Mouse (Mus musculus): Measurements from ENCODE around the gene Arhgap24. TPM values are rescaled to one million over a fixed set of nuclear protein-coding genes. Genes with fewer than 3 reads are reported as not detected.
"Not testable (repeated sequence)": the region's sequence is repeated elsewhere in the genome, so short reads cannot be mapped to it uniquely, and the experiment has no call there.

Gene Arhgap24
- polyA plus RNA-seq, 1 experiment from 2014 or later = 3.2 TPM

DNA sequence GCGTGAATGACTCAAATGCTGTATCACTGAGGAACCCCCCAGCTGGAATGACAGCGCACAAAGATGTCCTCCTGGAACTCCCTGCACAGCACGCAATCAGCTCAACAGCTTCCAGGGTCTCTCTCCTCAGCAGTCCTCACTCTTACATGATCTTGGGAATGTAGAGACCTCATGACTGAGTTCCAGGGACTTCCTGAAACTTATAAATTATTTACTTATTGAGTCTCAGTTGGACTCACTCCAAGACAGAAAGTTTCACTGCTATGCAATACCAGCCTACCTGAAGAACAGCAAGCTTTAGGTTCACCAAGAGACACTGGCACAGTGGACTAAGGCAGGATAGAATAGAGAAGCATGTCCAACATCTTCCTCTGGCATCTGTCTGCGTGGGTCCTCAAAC is 417.1 kb downstream of the Arhgap24 start:
- Histone ChIP-seq H3K4me1 (replicated peaks) (no peaks in the 10 kb centered on the region), H3K27ac (replicated peaks) (no peak overlapping the region), H3K4me3 (replicated peaks) (no peak overlapping the region), H3K36me3 (replicated peaks) (no peaks in the 10 kb centered on the region), H3K4me2 (no peak overlapping the region), H3K9ac (no peak overlapping the region), H3K27me3 (no peaks in the 10 kb centered on the region), H3K9me3 (replicated peaks) (no peaks in the 10 kb centered on the region)
- ATAC-seq (ENCODE audit: insufficient read depth) = no peak
- WGBS (ENCODE audit: insufficient replicate concordance) = 73% methylated on average over 4 of the region's 4 CpGs

DNA sequence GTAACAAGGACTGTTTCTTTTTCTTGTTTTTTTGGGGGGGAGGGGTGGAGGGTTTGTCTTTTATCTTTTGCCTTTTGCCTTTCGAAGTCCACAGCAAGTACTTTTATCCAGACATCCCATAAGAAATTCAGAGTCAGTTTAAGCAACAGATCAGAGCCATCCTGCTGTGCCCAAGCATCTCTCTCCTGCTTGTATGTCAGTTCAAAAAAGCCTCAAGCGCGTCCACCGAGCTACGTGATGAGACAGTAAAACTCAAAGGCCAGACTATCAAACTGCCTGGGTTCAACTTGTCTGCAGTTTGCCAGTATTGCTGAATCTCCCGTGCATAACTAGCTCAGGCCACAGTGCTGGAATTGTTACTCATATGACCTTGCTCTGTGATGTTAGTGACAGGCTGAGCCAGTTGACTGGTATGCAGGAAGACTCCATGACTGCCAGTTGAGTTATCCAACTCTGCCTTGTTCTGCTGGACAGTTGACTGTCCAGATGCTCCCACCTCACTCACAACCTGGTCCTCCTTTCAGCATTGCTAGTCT is 418.6 kb downstream of the Arhgap24 start:
- H3K36me3 ChIP-seq (replicated peaks) = no peaks in the 10 kb centered on the region
- H3K4me2 ChIP-seq = no peak overlapping the region
- H3K9me3 ChIP-seq (replicated peaks) = no peaks in the 10 kb centered on the region
- 62% methylated on average over 6 of the region's 6 CpGs for WGBS (ENCODE audit: insufficient replicate concordance)
- H3K27ac ChIP-seq (replicated peaks) = no peak overlapping the region
- H3K27me3 ChIP-seq = no peaks in the 10 kb centered on the region
- H3K9ac ChIP-seq = no peak overlapping the region
- ATAC-seq (ENCODE audit: insufficient read depth) = no peak
- no peaks in the 10 kb centered on the region for H3K4me1 ChIP-seq (replicated peaks)
- no peak overlapping the region for H3K4me3 ChIP-seq (replicated peaks)

DNA sequence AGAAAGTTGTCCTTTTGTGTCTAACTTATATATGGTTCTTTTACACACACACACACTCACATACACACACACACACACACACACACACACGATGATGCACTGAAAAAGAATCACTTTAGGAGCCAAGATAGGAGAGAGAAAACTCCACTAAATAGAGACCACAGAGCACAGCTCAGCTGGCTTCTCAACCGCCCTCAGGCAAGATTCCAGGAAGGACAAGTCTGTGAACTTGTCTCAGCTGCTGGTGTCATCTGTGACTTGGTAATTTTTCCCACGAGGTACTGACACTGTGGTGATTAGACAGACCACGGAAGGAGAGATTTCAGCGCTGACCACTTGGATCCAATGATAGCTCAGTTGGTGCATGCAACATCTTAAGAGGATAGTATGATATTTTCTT is 420.0 kb downstream of the Arhgap24 start:
- WGBS (ENCODE audit: insufficient replicate concordance) = 50% methylated on average over 5 of the region's 5 CpGs
- Histone ChIP-seq H3K9ac (no peak overlapping the region), H3K4me1 (replicated peaks) (no peaks in the 10 kb centered on the region), H3K36me3 (replicated peaks) (no peaks in the 10 kb centered on the region), H3K27ac (replicated peaks) (no peak overlapping the region), H3K4me3 (replicated peaks) (no peak overlapping the region), H3K9me3 (replicated peaks) (no peaks in the 10 kb centered on the region), H3K27me3 (no peaks in the 10 kb centered on the region), H3K4me2 (no peak overlapping the region)
- no peak for ATAC-seq (ENCODE audit: insufficient read depth)

DNA sequence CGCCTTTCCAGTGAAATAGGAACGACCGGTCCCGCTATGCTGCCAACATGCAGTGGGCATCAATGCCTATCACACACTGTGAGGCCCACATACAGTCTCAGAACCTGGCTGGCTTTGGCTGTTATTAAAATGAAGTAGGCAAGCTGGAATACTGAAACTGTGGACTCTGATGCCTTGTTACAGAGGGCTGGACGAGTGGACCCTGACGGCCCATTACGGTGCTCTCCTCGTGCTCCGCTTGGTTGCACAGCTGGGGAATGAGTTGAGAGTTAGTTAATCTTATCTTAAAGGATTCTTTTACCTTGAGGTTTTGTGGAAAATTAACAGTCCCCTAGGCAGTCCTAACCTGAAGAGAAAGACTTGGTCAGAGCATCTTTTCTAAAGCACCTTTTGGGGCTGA is 422.3 kb downstream of the Arhgap24 start:
- no peak overlapping the region for H3K9ac ChIP-seq
- ATAC-seq (ENCODE audit: insufficient read depth) = no peak
- 81% methylated on average over 9 of the region's 9 CpGs for WGBS (ENCODE audit: insufficient replicate concordance)
- H3K4me2 ChIP-seq = no peak overlapping the region
- H3K36me3 ChIP-seq (replicated peaks) = no peaks in the 10 kb centered on the region
- H3K4me3 ChIP-seq (replicated peaks) = no peak overlapping the region
- no peaks in the 10 kb centered on the region for H3K9me3 ChIP-seq (replicated peaks)
- no peaks in the 10 kb centered on the region for H3K4me1 ChIP-seq (replicated peaks)
- H3K27me3 ChIP-seq = no peaks in the 10 kb centered on the region
- no peak overlapping the region for H3K27ac ChIP-seq (replicated peaks)

DNA sequence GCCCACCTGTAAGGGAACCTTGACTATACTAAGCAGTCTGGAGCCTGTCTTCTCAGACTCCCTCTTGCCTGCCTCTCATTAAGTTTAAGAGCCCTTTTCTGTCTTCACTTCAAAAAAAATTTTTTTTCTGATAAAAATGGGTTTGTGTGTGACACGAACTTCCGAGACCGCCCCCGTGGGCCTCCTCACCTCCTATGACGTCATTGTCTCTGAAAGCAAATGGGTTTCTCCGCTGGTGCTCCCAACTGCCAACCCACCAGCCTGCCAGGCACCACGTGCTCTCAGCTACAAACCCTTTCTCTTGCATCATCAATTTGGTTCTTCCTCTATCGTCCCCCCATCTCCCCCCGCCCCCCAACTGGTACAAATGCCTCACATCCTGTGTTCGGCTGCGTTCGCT is 422.9 kb downstream of the Arhgap24 start:
- H3K4me3 ChIP-seq (replicated peaks) = no peak overlapping the region
- H3K36me3 ChIP-seq (replicated peaks) = no peaks in the 10 kb centered on the region
- no peaks in the 10 kb centered on the region for H3K9me3 ChIP-seq (replicated peaks)
- H3K4me1 ChIP-seq (replicated peaks) = no peaks in the 10 kb centered on the region
- ATAC-seq (ENCODE audit: insufficient read depth) = no peak
- 60% methylated on average over 12 of the region's 12 CpGs for WGBS (ENCODE audit: insufficient replicate concordance)
- no peaks in the 10 kb centered on the region for H3K27me3 ChIP-seq
- no peak overlapping the region for H3K4me2 ChIP-seq
- no peak overlapping the region for H3K9ac ChIP-seq
- H3K27ac ChIP-seq (replicated peaks) = no peak overlapping the region

DNA sequence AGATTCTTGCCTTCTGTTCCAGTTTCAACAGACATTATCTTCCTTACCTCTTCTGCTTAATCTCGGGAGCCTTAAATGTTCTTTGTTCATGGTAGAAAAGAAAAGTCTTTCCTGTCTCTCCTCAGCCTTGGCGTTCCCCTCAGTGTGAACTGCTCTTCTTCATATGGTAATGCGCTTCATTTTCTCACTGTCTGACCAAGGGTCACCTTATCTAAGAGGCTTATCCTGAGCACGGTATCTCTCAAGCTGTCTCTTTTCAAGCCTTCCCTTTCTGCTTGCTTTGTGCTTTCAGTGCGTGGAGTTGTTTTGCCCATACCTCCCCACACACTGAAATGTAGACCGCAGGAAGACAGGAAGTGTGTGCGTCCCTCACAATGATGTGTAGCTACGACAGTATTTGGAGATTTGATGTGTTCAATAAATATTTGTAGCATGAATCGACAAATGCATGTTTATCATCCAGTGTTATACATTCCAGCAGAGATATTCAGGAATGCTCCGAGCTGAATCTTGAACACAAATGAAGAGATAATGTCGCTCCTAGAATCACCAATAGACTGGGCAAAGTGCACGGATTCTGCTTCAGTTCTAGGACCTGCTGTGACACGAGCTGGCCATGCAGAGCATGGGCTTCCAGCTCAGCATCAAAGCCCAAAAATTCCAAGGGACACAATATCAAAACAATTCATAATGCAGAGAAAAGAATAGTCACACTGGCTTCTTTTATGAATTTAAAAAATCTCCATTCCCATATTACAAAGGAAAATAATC is 424.4 kb downstream of the Arhgap24 start:
- 42% methylated on average over 13 of the region's 13 CpGs for WGBS (ENCODE audit: insufficient replicate concordance)

DNA sequence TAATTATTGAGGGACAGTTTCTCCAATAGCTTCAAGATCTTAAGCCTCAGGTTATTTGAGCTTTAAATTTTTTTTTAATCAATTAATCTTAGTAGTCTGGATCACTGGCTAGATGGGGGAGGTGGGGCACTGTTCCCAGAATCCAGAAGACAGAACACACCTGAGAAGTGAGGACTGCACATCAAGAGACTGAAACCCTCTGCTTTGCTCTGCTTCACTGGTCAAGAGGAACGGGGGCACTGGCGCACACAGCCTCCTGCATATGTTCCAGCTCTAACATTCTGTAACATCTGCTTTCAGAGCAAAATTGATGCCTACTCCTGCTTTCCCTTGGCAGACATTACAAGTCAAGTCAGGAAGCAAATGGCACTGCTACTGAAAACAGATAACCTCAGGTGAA is 439.0 kb downstream of the Arhgap24 start:
- 72% methylated on average over 2 of the region's 2 CpGs for WGBS (ENCODE audit: insufficient replicate concordance)

More for the DNA sequence above, 424.4 kb downstream of the Arhgap24 start:
- no peaks in the 10 kb centered on the region for H3K4me1 ChIP-seq (replicated peaks)
- ATAC-seq (ENCODE audit: insufficient read depth) = no peak
- no peak overlapping the region for H3K9ac ChIP-seq
- no peaks in the 10 kb centered on the region for H3K9me3 ChIP-seq (replicated peaks)
- no peaks in the 10 kb centered on the region for H3K36me3 ChIP-seq (replicated peaks)
- H3K27me3 ChIP-seq = no peaks in the 10 kb centered on the region
- no peak overlapping the region for H3K4me3 ChIP-seq (replicated peaks)
- H3K4me2 ChIP-seq = no peak overlapping the region
- no peak overlapping the region for H3K27ac ChIP-seq (replicated peaks)

DNA sequence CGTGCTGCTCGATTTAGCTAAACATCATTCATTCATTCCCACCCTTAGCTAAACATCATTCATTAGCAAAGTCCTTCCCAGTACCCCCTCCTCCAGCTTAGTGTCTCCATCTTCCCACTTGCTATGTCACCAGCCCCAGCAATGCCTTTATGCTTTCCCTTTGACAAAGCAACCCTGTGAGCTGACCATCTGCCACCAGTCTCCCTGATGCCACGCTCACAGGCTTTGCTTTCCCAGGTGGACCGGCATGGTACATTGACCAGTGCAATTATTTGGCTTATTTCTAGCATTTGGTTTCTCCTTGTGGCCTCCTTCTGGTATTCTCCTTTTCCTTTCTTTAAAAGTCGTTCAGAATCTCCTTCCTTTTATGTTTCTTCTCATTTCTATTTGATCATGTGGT is 445.6 kb downstream of the Arhgap24 start:
- no peaks in the 10 kb centered on the region for H3K4me1 ChIP-seq (replicated peaks)
- H3K27me3 ChIP-seq = no peaks in the 10 kb centered on the region
- no peak for ATAC-seq (ENCODE audit: insufficient read depth)
- no peak overlapping the region for H3K9ac ChIP-seq
- no peaks in the 10 kb centered on the region for H3K36me3 ChIP-seq (replicated peaks)
- H3K4me3 ChIP-seq (replicated peaks) = no peak overlapping the region
- H3K4me2 ChIP-seq = no peak overlapping the region
- peaks cover 3% of the 10 kb centered on the region; the same call in 1 of the 2 replicates for H3K9me3 ChIP-seq (replicated peaks)
- WGBS (ENCODE audit: insufficient replicate concordance) = 59% methylated on average over 5 of the region's 5 CpGs
- no peak overlapping the region for H3K27ac ChIP-seq (replicated peaks)

More for the DNA sequence above, 439.0 kb downstream of the Arhgap24 start:
- H3K36me3 ChIP-seq (replicated peaks) = no peaks in the 10 kb centered on the region
- H3K9ac ChIP-seq = no peak overlapping the region
- H3K27ac ChIP-seq (replicated peaks) = no peak overlapping the region
- no peak for ATAC-seq (ENCODE audit: insufficient read depth)
- no peak overlapping the region for H3K4me2 ChIP-seq
- H3K9me3 ChIP-seq (replicated peaks) = no peaks in the 10 kb centered on the region
- H3K4me1 ChIP-seq (replicated peaks) = no peaks in the 10 kb centered on the region
- H3K4me3 ChIP-seq (replicated peaks) = no peak overlapping the region
- no peaks in the 10 kb centered on the region for H3K27me3 ChIP-seq

DNA sequence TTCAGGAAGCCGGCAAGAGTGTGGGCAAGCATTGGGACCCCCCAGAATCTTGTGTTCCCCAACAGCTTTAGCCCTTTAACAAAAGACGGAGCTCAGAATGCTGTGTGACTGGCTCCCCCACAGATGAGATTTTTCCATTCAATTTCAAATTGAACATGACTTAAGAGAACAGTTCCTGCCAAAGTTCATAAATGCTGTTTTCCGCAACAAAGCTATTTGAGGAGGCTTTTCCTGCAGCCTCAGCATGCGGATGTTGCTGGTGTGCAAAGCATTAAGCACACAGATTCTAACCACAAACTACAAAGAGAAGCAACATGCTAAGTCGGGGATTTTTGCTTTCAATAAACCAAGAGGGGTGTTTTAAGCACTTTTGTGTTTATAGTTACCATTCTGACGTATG is 449.0 kb downstream of the Arhgap24 start:
- H3K4me2 ChIP-seq = no peak overlapping the region
- H3K9me3 ChIP-seq (replicated peaks) = peaks cover 3% of the 10 kb centered on the region; the same call in 1 of the 2 replicates
- ATAC-seq (ENCODE audit: insufficient read depth) = no peak
- H3K27me3 ChIP-seq = no peaks in the 10 kb centered on the region
- H3K9ac ChIP-seq = no peak overlapping the region
- H3K4me1 ChIP-seq (replicated peaks) = no peaks in the 10 kb centered on the region
- 50% methylated on average over 6 of the region's 6 CpGs for WGBS (ENCODE audit: insufficient replicate concordance)
- H3K27ac ChIP-seq (replicated peaks) = no peak overlapping the region
- H3K4me3 ChIP-seq (replicated peaks) = no peak overlapping the region
- H3K36me3 ChIP-seq (replicated peaks) = no peaks in the 10 kb centered on the region

DNA sequence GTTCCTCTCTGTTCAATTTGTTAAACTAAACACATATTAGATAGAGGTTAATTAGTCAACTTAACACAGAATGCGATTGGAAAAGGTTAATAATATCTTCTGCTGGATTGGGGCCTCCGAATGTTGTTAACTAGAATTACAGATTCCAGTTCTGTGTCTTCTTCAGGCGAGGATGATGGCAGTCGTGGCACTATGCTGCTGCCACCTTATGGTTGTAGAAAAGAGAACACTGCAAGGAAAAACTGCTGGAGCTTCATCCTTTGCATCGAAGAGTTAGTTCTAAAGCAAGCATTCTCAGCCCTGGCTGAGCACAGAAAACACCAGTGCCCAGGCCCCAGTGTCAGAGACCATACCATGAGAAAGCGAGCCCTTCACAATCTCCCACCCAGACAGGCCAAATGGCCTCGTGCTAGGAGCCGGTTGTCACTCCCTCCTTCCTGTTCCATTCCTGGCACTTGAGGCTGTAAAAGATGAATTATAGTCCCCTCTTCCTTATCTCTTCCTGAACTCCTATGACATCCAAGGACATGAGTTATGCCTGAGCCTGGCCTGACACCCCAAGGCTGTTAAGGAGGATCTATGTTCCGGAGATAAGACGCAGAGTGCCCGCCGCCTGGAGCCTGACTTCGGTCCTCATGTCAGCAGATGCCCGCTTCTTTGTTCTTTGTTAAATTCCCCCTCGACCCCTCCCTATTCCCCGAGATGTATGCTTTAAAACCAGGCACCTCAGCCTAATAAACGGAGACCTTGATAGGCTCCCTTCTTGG is 462.9 kb downstream of the Arhgap24 start:
- H3K9me3 ChIP-seq (replicated peaks); H3K27ac ChIP-seq (replicated peaks); H3K36me3 ChIP-seq (replicated peaks); ATAC-seq (ENCODE audit: insufficient read depth); H3K4me2 ChIP-seq; H3K27me3 ChIP-seq; H3K9ac ChIP-seq; H3K4me1 ChIP-seq (replicated peaks); H3K4me3 ChIP-seq (replicated peaks): not testable (repeated sequence)
- WGBS (ENCODE audit: insufficient replicate concordance) = 58% methylated on average over 17 of the region's 17 CpGs

DNA sequence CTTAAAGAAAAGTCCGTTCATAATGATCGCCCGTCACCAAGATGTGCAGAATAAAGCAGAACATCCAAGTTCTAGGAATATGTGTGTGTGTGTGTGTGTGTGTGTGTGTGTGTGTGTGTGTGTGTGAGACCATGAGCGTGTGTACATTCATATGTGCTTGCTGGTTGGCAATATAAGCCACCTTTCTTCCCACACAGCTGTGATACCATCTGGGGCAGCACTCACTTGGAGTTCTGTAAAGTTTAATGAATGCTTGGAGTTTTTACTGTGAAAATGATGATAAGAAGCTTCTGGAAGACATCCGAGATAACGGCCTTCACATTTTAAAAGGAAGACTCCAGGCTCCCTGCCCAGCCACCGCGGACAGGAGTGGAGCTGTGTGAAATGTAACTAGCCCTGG is 465.4 kb downstream of the Arhgap24 start:
- H3K9ac ChIP-seq = no peak overlapping the region
- no peak overlapping the region for H3K27ac ChIP-seq (replicated peaks)
- 56% methylated on average over 8 of the region's 8 CpGs for WGBS (ENCODE audit: insufficient replicate concordance)
- no peaks in the 10 kb centered on the region for H3K27me3 ChIP-seq
- no peak for ATAC-seq (ENCODE audit: insufficient read depth)
- H3K9me3 ChIP-seq (replicated peaks) = no peaks in the 10 kb centered on the region
- no peaks in the 10 kb centered on the region for H3K36me3 ChIP-seq (replicated peaks)
- no peak overlapping the region for H3K4me2 ChIP-seq
- H3K4me1 ChIP-seq (replicated peaks) = no peaks in the 10 kb centered on the region
- no peak overlapping the region for H3K4me3 ChIP-seq (replicated peaks)

All from liver, embryonic 15.5 days (tissue).